Mouse (Mus musculus) right cerebral cortex, postnatal 36 days (tissue): ENCODE measurements around the gene 5830473C10Rik.
"Not testable (repeated sequence)": the region's sequence is repeated elsewhere in the genome, so short reads cannot be mapped to it uniquely, and the experiment has no call there.

Experiments used
- DNase-seq, 2 experiments: peaks; one replicate each; pipeline ENCODE4 v3.0.0; 2022; ENCODE audit warnings: low spot score in 2 of 2, mixed read lengths in 1 of 2

5830473C10Rik gene

GRCm38 (mm10) chr5:90594945-90595344, 34.0 kb downstream of the 5830473C10Rik start:
- DNase-seq = no peak

- DNase-seq = no peak
Measured at GRCm38 (mm10) chr5:90596155-90596554, 35.2 kb downstream of the 5830473C10Rik start.

DNA sequence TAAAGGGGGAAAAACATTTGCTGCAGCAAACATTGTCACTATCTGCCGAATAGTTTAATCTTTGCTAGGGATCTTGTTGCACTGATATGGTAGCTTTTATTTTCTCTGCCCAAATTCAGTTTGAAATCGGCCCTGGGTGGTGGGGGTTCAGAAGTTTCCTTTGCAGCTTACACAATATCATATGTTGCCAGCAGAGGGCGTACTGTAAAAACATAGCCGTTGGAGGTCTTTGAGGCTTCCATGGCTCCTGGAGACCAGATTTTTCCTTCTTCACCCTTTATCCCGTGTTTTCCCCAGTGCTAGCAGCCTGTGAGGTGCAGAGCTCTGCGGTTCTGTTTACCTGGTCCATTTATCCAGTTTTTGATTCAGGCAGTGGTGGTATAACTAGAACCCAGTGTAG, 40.6 kb downstream of the 5830473C10Rik start:
- DNase-seq = no peak

GRCm38 (mm10) chr5:90603407-90603923, 42.6 kb downstream of the 5830473C10Rik start:
- no peak for DNase-seq

- no peak for DNase-seq
Measured at GRCm38 (mm10) chr5:90608906-90609305, 48.0 kb downstream of the 5830473C10Rik start.

- DNase-seq = no peak
Measured at GRCm38 (mm10) chr5:90611388-90611787, 50.5 kb downstream of the 5830473C10Rik start.

- DNase-seq = no peak
Measured at GRCm38 (mm10) chr5:90611996-90612611, 51.2 kb downstream of the 5830473C10Rik start.

DNA sequence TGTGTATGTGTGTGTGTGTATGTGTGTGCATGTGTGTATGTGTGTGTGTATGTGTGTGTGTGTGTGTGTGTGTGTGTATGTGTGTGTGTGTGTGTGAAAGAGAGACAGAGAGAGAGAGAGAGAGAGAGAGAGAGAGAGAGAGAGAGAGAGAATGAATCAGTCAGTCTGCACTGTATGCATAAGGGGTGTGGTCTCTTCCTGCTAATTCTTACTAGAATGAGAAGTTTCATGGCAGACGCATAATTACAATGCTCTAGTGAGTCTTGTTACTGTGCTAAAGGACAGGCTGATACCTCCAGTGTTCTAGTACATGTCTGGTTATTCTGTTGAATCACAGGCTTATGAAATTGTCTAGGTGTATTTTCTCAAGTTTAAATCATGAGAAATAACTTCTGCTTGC, 51.8 kb downstream of the 5830473C10Rik start:
- DNase-seq = not testable (repeated sequence)

DNA sequence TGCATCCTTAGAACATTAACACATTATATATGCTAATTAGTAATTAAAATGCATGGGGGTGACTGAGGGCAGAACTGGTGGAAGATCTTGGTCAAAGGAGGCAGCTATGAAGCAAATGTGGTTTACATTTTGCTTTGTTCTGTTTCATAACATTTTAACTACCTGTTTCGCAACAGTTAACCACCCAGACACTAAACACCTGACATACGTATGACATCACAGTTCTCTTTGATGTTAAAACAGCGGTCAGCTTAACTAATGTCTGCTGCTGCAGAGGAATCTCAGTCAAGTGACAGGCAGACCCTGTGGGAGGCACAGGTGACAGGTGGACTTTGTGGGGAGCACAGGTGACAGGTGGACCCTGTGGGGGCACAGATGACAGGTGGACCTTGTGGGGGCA, 57.0 kb downstream of the 5830473C10Rik start:
- DNase-seq = no peak

DNA sequence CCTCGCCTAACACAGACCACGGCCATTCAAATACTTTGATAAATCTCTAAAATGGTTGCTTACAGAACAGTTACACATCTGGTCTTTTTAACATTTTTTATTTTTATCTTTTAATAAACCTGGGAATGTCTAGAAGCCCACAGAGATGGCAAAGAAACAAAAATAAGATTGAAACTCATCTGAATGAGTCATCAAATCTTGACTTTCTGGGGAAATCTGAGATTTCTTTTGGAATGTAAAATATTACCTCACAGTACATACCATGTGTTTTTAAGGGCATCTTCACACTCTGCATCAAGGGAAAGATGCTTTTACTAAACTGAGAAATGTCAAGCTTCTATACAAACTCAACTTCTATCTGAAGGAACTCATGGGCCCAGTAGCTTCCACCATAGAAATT, 60.4 kb downstream of the 5830473C10Rik start:
- DNase-seq = no peak

DNA sequence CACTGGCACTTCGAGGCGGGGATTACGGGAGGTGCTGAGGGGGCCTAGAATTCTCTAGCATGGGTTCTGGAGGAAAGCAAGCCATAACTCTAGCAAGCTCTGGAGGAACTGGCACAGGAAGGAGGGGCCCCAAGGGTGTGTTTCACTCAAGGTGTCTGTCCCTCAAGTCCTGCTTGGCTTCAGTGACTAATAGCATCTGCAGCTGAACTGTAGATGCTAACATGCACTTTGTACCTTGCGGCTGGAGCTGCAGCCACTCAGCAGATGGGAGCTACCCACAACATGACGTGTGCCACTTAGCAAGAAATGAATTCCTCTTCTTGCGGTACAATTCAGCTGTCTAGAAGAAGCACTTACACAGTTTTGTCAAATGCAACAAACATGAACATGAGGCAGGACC, 60.8 kb downstream of the 5830473C10Rik start:
- DNase-seq = no peak

DNA sequence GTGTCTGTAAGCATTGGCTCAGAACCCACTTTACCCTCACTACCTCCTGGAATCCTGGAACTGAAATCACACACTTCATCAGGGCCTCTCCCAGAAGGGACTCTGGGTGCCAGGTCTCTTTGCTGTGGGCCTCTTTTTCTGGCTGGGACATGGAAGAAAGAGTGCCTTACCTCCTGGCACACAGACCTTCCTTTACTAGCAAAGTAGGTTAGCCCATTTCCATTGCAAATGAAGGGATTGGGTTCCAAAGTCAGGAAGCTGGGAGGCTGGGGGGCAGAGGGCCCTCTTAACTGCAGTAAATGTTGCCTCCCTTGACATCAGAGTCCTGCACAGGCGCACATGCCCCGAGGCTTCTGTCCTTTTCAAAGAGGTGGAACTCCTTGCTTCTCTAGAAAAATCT, 62.3 kb downstream of the 5830473C10Rik start:
- DNase-seq = no peak

- no peak for DNase-seq
Measured at GRCm38 (mm10) chr5:90624708-90625425, 64.0 kb downstream of the 5830473C10Rik start.

DNA sequence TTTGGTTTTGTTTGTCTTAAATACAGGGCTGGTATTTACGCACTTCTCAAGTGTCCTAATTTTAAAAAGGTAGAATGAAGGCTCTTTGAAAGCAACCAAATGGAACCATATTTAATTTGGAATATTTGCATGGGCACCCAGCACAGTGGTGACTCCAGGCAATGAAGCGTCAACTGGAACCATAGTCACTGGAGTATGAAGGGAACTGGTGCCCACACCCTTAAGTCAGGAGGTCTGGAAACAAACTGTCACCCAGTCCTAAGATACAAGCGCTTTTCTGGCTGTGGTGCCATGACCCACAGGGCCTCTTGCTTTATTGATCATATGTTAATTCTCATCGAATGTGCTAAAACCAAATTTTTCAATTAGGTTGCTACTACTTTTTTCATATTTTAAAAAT, 66.5 kb downstream of the 5830473C10Rik start:
- no peak for DNase-seq

DNA sequence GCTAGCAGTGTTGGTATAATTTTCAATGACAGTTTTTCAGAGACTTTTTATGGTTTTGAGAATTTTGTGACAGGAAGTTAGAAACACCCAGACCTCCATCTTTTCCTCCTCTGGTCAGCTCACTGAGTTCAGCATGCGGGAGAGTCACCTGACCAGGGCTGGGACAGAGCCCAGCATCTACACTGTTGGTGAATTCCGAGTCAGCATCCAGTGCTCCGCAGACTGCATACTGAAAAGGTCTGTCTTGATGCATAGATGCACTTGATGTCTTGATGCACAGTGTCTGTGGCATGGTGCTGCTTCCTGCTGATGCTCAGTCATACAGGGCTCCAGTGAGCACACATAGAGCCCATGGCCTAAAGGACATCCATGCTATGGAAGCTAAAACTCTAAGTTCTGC, 67.1 kb downstream of the 5830473C10Rik start:
- no peak for DNase-seq

GRCm38 (mm10) chr5:90628530-90628929, 67.6 kb downstream of the 5830473C10Rik start:
- DNase-seq = no peak

DNA sequence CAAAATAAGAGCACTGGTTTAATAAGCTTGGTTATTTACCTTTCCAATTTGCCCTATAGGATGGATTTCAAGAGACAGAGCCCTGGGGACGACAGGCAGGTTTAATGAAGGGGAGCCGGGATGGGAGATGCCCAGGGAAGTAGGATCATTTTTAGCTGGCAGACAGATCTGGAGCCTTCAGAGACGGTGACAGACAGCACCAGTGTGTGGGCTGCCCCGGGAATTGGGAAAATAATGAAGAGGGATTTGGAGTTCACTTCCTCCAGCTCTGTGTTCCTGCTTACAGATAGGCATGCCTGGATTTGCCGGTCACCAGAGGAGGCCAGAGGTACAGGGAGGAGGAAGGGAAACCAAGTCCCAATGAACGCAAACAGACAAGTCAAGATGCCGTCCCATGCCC, 74.0 kb downstream of the 5830473C10Rik start:
- no peak for DNase-seq

DNA sequence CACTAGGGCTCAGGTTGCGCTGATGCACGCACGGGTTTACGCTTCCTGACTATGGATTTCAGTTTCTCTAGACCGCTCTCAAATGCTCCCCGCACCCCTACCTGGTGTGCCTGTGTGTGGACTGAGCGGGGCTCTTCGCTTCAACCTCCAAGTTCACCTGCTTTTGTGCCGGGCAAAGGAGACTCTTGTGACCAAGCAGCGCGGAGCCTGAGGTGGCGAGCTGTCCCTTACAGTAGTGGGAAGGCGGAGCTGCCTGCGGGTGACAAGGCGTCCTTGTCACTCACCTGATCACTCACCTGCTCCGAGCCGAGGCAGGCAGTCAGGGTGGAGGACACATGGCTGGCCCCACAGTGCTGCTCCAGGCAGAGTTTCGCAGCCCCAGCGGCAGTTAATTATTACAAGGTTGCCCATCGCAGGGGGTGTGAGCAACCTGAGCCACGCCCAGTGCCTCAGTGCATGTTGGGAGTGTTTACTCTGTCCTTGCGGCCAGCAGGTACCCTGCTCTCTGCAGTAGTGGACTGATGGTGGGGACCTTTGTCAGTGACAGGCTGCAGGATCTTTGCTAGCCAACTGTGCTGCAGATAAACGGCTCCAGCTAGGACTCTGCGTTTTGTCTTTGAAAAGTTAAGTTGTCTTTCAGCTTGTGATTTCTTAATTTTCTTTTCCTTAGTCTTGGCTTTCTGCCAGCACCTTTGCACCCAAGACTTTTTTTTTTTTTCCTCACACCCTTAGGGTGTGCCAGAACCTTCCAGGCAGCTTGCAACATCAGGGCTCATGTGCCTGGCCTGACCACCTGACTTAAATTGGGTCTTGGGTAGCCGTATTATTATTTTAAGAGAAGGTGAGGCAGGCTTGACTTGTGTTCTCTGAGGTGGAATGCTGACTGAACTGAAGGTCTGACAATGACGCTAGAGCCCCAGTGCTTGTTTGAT, 79.6 kb downstream of the 5830473C10Rik start, which contains the start of gene Rassf6:
Rassf6 (minus strand) TSS at position 372 of the 932 bp plus-strand sequence.
- no peak for DNase-seq

DNA sequence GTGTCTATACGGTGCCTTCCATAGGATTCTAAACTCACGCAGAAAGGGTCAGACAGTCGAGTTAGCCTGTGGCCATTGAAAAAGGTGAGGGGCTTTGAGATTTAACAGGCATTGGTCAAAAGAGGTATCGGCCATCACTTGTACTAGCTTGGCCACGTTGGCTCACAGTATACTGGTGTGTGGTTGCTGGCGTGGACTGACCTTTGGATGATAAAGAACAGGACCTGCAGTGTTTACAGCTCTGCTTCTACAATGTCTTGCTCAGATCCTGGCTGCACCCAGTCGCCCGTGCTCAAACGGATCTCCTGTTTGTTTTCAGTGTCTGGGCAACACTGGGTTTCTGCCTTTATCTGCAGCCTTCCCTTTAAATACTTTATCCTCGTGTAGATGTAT, 80.3 kb downstream of the 5830473C10Rik start:
- DNase-seq = no peak

GRCm38 (mm10) chr5:90645579-90645978, 84.7 kb downstream of the 5830473C10Rik start:
- no peak for DNase-seq

GRCm38 (mm10) chr5:90646398-90646797, 85.5 kb downstream of the 5830473C10Rik start:
- DNase-seq = no peak
